Mouse (Mus musculus) T-helper 1 cell (primary cell): ENCODE data around the gene Degs1.

ENCODE experiments used
- in situ Hi-C: fragments of 300-600 bp; cut with MboI, MseI; formaldehyde crosslinking; loops from one replicate; pipeline ENCODE4 v1.15.1; 2025; ENCODE audit warnings: high pct_unique_total_duplicates

The Degs1 gene

DNA sequence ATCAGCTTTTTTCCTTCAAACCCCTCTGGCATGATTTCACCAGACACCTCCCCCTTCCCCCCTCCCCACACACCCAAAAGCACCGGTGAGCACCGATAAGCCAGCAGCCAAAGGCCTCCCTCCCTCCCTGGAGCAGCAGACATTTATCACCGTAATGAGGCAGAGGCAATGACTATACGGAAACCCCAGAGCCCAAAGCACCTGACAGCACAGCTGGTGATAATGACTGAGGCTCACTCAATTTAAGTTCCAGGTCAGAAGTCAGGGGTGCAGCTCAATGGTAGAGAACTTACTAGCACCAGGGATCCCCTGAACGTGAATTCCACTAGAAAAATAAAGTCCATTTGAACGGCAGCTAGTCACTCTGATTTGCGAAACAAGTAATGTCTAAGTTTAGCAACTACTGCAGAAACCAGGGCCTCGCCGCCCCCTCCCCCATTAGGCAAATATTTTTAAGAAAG, 1.3 kb downstream of the Degs1 start:
- in situ Hi-C loops, result no loop called here

DNA sequence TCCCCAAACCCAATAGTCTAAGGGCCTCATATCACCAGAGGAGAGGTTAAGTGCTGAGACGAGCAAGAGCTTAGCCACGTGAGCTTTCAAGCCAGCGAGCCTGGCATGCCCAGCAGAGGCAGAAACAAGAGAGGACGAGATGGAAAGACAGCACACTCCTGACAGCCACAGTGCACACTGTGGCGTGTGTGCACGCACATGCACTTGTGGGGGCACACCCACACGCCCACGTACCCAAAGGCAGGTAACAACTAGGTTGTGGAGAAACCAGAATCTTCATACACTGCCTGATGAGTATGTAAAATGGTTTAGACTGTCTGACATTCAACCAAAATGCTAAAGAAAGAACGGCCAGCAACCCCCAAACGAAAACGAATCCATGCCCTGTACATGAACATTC, 2.0 kb downstream of the Degs1 start:
- in situ Hi-C loops, result no loop called here

DNA sequence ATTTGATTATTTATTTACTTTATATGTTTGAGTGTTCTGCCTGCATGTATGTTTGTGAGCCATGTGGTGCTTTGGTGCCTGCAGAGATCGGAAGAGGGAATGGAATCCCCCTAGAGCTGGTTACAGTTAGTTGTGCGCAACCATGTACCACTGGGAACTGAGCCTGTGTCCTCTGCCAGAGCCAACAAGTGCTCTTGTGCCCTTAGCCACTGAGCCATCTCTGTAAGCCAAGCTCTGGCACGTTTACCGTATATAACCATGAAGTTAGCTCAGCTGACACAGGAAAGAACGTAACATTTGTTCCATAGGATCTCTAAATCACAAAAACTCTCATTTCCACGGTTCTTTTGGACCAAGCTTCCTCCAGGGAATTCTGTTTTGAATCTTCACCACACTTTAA, 2.6 kb downstream of the Degs1 start:
- in situ Hi-C loops, result no loop called here

- in situ Hi-C loops, result no loop called here
Observed at GRCm38 (mm10) chr1:182279436-182279835, 3.2 kb downstream of the Degs1 start.

- in situ Hi-C loops, result no loop called here
Observed at GRCm38 (mm10) chr1:182275109-182275508, 7.5 kb downstream of the Degs1 start.

- in situ Hi-C loops, result no loop called here
Observed at GRCm38 (mm10) chr1:182271632-182272031, 11.0 kb downstream of the Degs1 start.

- in situ Hi-C loops, result no loop called here
Observed at GRCm38 (mm10) chr1:182271130-182271529, 11.5 kb downstream of the Degs1 start.

GRCm38 (mm10) chr1:182268317-182268716, 14.3 kb downstream of the Degs1 start:
- in situ Hi-C loops, result no loop called here

DNA sequence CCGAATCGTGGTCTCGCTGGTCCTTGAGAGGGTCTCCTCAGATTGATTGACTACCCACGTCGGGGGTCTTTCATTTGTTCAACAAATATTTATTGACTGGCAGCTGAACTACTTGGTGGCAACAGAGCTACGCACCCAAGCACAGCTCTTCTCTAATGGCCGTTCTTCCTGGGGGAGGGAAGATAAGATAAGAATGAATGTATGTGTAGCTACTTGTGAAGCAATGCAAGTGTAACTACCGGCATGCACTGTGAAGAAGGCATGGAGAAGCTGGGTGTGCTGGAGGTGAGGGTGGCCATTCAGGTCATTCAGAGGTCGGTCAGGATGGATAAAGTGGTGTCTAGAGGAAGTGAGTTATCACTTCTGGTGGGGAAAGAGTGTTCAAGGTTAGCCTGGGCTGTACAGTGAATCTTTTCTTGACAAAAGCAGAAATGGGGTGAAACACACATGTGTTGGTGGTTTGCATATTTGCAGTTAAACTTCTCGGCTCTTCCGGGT, 16.5 kb downstream of the Degs1 start:
- in situ Hi-C loops, result no loop called here

DNA sequence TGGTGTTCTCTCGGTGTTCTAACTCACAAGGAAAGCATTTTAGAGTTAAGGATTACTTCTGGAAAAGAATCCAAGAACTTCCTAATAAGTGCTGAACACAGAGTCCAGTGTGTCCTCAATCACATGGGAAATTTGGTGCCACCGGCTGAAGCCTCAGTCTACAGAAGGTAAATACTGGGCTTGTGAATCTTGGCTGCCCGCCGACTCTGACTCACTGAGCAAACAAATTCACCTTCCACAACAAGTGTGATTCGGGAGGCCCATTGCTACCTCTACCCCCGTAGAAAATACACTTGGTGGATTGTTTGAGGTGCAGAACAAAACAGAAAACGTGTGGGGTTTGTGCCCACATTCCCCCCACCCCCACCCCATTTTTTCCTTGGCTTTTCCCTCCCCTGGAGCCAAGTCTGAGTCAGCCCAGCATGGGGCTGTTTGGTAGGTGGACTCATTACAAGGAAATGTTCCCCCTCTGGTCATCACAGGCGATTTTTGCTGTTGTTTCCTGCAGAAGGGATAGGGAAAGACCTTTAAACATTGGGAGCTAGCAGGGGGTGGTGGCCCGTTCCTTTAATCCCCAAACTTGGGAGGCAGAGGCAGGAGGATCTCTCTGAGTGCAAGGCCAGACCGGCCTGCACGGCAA, 26.4 kb downstream of the Degs1 start:
- in situ Hi-C loops, result no loop called here

- in situ Hi-C loops, result no loop called here
Observed at GRCm38 (mm10) chr1:182255031-182255430, 27.6 kb downstream of the Degs1 start.

- in situ Hi-C loops, result no loop called here
Observed at GRCm38 (mm10) chr1:182254618-182255017, 28.0 kb downstream of the Degs1 start.

DNA sequence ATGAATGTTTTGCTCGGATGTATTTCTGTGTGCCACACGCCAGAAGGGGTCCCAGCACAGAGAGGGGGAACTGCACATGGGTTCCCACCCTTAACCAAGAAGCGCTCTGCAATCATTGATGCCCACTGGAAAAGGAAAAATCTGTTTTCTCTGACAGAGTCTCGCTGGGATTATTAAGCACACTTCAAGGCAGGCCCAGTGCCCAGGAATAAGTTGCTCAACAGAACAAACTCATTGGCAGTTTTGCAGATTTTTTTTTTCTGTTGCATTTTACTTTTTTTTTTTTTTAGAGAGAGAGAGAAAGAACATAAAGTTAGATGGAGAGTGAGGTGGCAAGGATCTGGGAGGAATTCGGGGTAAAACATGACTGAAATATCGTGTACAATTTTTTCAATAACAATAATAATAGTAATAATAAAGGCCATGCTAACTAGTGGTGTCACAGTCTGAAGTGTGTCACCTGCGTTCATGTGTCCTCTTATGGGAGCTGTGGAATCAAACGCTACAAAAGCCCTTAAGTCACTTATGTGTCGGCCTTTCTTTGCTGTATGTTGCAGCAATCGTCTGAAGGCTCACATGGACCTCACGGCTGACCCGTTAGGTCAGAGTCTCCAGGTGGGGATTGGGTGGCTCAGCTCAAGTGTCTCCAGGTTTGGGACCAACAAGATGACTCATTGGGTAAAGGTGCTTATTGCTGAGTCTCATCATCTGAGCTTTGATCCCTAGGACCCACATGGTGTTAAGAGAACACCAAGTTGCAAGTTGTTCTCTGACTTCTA, 28.7 kb downstream of the Degs1 start:
- in situ Hi-C loops, result no loop called here

DNA sequence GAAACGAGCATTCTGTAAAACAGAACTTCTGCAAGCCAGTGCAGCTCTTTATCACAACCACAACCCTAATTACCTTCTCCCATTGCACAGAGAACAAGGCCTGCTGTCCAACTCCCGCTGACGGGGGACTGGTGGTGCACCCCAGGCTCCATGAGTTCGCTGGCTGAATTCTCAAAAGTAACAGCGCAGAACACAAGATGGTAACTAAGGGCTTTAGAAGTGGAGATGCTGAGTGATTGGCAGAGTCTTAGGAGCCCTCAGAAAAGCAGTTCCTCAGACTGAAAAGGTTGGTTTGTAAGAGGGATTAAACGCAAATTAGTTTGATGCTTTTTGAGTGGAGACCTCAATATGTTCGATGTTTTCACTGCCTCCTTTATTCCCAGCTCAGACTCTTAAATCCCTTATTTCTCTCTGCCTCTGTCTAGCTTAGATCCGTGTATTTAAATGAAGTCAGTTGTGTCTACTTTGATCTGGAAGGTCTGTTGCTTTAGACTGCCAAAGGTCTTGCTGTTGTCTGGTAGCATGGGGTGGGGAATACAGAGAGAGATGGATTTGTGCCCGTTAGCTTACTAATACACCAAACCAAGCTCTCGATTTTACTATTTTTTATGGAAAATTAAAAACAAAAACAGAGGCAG, 30.0 kb downstream of the Degs1 start:
- in situ Hi-C loops, result no loop called here

DNA sequence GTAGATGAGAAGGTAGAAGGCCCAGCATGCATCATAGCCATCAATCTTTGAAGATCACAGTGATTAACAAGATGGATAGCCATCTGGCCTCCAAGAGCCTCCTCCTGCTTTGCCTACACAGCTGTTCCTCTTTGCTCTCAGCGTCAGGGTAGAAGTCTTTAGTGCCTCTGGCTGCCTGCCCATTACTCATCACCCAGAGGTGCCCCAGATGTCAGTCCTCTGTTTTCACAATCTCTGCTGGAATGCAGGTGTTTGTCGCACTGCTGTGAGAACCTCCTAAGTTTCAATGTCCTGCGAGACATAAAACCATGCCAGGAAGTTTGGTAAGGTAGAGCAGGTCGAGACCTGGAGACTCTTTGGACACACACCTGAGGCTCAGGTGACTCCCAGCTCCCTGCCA, 31.9 kb downstream of the Degs1 start:
- in situ Hi-C loops, result no loop called here

DNA sequence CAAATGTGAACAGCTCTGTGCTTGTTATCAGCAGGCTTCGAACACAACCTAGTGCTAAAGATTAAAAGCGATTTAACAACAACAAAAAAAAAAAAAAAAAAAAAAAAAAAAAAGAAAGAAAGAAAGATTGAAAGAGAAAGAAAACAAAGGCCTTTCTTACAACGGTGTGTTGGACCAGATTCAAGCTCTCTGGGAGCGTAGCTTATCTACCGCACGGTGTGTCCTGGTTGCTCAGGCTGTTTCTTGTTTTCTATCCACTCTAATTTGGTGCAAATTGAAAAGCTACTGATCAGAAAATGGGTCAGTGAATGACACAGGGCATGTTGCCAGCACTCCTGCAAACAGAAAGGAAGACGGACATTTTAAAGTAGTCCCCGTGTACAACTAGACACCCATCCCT, 33.3 kb downstream of the Degs1 start:
- in situ Hi-C loops, result loop anchor here (25.0 kb wide), 1 partner anchor 1388 kb away; no protein-coding TSS in a partner anchor

DNA sequence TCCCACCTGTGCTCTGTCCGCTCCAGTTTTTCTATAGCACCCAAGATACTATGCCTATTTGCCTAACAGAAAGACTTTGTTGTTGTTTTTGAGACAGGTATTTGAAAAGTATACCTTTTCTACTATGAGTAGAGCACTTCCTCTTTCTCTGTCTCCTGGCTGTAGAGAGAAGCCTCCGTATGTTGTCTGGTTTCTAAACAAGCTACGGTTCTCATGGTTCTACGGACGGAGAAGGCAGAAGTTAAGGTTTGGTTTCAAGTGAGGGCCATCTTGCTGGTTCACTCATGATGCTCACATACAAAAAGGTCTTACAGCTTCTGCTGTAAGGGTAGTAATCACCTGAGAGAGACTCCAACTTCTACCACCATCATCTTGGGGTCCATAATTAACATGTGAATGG, 37.6 kb downstream of the Degs1 start:
- in situ Hi-C loops, result loop anchor here (25.0 kb wide), 1 partner anchor 1392 kb away; no protein-coding TSS in a partner anchor

- in situ Hi-C loops, result loop anchor here (25.0 kb wide), 1 partner anchor 1399 kb away; no protein-coding TSS in a partner anchor
Observed at GRCm38 (mm10) chr1:182238056-182238703, 44.4 kb downstream of the Degs1 start.

DNA sequence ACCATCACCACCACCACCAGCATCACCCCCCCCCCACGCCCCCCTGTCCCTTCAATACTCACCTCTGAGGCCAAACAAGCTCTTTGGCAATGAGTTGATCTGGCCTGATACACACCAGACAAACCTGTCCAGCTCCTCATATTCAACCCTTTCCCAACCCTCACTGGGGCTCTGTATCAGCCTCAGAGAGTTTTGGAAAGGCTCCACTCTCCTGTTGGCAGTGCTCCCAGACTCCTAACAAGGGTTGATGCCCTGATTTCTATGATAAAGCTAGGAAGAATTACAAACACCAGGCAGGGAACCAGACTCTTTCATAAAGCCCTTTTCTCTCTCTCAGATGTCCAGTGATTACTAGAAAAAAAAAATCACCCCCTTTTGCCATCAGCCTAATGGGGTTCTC, 45.2 kb downstream of the Degs1 start:
- in situ Hi-C loops, result loop anchor here (25.0 kb wide), 1 partner anchor 1400 kb away; no protein-coding TSS in a partner anchor

GRCm38 (mm10) chr1:182235174-182235573, 47.4 kb downstream of the Degs1 start:
- in situ Hi-C loops, result loop anchor here (25.0 kb wide), 1 partner anchor 1402 kb away; no protein-coding TSS in a partner anchor

GRCm38 (mm10) chr1:182229381-182229780, 53.2 kb downstream of the Degs1 start:
- in situ Hi-C loops, result loop anchor here (25.0 kb wide), 1 partner anchor 1408 kb away; no protein-coding TSS in a partner anchor
